Mouse (Mus musculus): ENCODE measurements at regions not wholly inside any gene's neighbourhood (a gene's known extent, or its start where the extent isn't known, plus 50 kb on each side); places are given as distances from the start of the nearest gene placed in this dataset.
"Not testable (repeated sequence)": the region's sequence is repeated elsewhere in the genome, so short reads cannot be mapped to it uniquely, and the experiment has no call there.

DNA sequence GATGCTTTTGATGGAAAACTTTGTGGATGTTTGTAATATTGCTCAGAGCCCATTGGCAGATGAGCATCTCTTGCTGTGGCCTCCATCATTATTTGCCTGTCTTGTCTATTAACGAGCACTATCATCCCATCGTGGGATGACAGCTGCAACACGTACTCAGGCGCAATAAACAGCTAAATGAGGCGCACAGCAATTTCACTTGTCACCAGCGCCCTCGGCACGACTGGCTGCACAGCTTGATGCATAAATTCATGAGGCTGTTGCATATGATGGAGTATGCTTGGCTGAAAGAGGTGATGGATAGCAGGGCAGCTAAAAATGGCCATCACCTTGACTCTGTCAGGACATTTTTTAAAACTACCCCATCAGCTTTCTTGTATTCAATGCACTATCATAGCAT is 853.1 kb upstream of the Pou3f2 start:
- H3K4me1 ChIP-seq = peaks cover 4% of the 10 kb centered on the region; the same call in 1 of the 2 replicates
- H3K4me3 ChIP-seq = no peak overlapping the region
- no peaks in the 10 kb centered on the region for H3K27me3 ChIP-seq (replicated peaks)
- no peaks in the 10 kb centered on the region for H3K36me3 ChIP-seq (replicated peaks)
- no peak overlapping the region for H3K9ac ChIP-seq
- 29% methylated on average over 8 of the region's 8 CpGs for WGBS
- peak; percentile 69; the same call in 1 of the 2 replicates for ATAC-seq (replicated peaks)
- H3K27ac ChIP-seq = no peak overlapping the region
- no peak overlapping the region for H3K4me2 ChIP-seq
- no peaks in the 10 kb centered on the region for H3K9me3 ChIP-seq

DNA sequence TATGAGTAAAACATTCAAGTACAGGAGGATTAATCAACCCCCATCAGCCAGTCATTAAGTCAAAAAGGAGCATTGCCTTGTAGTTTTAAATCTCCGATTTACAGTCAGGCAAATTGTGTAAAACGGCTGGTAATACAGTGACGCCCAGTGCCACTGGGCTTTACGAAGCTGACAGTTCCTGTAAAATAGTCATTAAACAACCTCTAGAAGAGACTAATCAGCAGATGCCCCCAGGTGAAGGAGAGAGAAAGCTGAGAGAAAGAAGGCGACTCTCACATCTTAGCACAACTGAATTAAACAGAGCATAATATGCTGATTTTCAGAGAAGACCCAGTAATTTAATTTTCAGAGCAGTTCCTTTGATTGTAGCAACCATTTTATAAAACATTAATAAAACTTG is 850.3 kb upstream of the Pou3f2 start:
- Histone ChIP-seq H3K9me3 (no peaks in the 10 kb centered on the region), H3K27ac (no peak overlapping the region), H3K4me1 (peaks cover 4% of the 10 kb centered on the region; the same call in 1 of the 2 replicates), H3K4me2 (no peak overlapping the region), H3K36me3 (replicated peaks) (no peaks in the 10 kb centered on the region), H3K4me3 (no peak overlapping the region), H3K27me3 (replicated peaks) (no peaks in the 10 kb centered on the region), H3K9ac (no peak overlapping the region)
- WGBS = 47% methylated on average over 5 of the region's 5 CpGs
- no peak; the same call in 1 of the 2 replicates for ATAC-seq (replicated peaks)

DNA sequence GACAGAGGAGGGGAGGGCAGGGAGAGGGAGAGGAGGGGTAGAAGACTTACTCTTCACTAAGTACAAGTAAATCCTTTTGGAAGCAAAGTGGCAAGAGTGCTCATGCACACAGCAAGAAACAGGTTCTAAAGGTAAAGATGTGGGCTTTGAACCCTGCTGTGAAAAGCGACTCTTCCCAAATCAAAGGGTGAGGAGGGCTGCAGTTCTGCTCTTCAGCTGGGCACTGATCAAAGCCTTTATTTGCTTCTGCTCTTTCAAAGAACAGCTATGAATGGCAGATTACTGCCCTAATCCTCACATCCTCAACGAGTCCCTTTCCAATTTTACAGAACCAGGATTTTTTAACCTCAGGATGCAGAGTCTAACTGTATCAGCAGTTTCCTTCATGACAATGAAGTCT is 812.5 kb upstream of the Pou3f2 start:
- Histone ChIP-seq H3K9ac (no peak overlapping the region), H3K36me3 (replicated peaks) (no peaks in the 10 kb centered on the region), H3K4me2 (no peak overlapping the region), H3K4me1 (no peaks in the 10 kb centered on the region), H3K27ac (no peak overlapping the region), H3K27me3 (replicated peaks) (no peaks in the 10 kb centered on the region), H3K4me3 (no peak overlapping the region), H3K9me3 (no peaks in the 10 kb centered on the region)
- ATAC-seq (replicated peaks) = peak; percentile 70
- WGBS = 3% methylated on average over 2 of the region's 2 CpGs

DNA sequence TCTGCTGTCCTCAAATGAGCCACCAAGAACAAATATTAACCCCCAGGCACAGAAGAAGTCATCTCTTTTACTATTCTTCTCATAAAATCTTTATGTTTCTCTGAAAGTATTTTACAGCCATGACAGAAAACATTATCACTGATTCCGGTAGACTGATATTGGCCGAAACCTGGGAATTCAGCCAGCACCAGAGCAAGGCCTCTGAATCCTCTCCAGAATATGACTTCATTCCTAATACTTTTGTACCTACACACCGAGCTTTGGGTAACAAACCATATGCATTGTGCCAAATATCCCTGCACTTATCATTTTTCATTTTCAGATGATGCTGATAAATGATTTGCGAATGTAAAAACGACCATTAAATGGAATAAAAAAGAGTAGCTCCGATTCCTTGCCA is 791.9 kb upstream of the Pou3f2 start:
- H3K27me3 ChIP-seq (replicated peaks) = no peaks in the 10 kb centered on the region
- WGBS = 60% methylated on average over 6 of the region's 6 CpGs
- no peaks in the 10 kb centered on the region for H3K36me3 ChIP-seq (replicated peaks)
- no peak overlapping the region for H3K9ac ChIP-seq
- no peak for ATAC-seq (replicated peaks)
- H3K4me3 ChIP-seq = no peak overlapping the region
- no peak overlapping the region for H3K4me2 ChIP-seq
- H3K27ac ChIP-seq = no peak overlapping the region
- H3K4me1 ChIP-seq = no peaks in the 10 kb centered on the region
- H3K9me3 ChIP-seq = no peaks in the 10 kb centered on the region

DNA sequence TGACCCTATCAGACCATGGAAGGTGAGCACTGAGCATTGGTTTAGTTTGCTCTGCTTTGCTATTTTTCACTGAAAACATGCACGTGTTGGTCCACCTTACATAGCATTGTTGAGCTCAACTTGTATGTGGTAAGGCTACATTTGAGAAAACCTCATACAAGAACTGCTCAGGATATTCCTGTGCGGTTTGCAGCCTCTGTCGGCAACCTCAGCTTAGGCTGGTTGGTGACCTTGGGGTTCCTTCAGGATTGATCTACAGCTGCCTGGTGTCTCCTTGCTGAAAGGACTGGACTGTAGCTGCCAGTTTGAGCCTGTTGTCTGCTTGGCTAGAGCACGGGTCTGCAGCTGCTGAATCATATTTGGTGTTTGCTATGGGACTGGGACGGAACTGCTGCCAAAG is 787.0 kb upstream of the Pou3f2 start:
- no peak overlapping the region for H3K4me2 ChIP-seq
- WGBS = 87% methylated on average over 5 of the region's 5 CpGs
- no peak overlapping the region for H3K9ac ChIP-seq
- no peaks in the 10 kb centered on the region for H3K4me1 ChIP-seq
- ATAC-seq (replicated peaks) = no peak
- no peak overlapping the region for H3K4me3 ChIP-seq
- no peak overlapping the region for H3K27ac ChIP-seq
- H3K36me3 ChIP-seq (replicated peaks) = no peaks in the 10 kb centered on the region
- no peaks in the 10 kb centered on the region for H3K9me3 ChIP-seq
- H3K27me3 ChIP-seq (replicated peaks) = no peaks in the 10 kb centered on the region

DNA sequence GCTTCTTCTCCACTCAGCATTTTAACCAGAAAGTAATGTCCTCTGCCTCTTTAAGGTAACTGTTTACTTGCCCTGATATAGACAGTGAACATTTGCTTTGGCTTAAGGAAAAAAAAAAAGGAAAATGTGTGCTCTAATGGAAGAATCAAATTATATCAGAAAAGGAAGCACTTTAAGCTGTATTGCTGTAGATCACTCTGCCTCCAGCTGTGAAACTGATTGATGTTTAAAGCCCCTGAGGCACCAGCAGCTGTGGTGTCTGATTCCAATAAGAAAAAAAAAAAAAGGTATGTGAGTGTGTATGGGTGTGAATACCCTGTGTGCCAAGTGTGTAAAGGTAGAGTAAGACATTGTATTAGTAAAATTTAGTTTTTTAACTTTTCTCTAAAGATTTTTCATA is 783.8 kb upstream of the Pou3f2 start:
- Histone ChIP-seq H3K27ac (no peak overlapping the region), H3K27me3 (replicated peaks) (no peaks in the 10 kb centered on the region), H3K9ac (no peak overlapping the region), H3K36me3 (replicated peaks) (no peaks in the 10 kb centered on the region), H3K9me3 (no peaks in the 10 kb centered on the region), H3K4me1 (no peaks in the 10 kb centered on the region), H3K4me3 (no peak overlapping the region), H3K4me2 (no peak overlapping the region)
- ATAC-seq (replicated peaks) = no peak

DNA sequence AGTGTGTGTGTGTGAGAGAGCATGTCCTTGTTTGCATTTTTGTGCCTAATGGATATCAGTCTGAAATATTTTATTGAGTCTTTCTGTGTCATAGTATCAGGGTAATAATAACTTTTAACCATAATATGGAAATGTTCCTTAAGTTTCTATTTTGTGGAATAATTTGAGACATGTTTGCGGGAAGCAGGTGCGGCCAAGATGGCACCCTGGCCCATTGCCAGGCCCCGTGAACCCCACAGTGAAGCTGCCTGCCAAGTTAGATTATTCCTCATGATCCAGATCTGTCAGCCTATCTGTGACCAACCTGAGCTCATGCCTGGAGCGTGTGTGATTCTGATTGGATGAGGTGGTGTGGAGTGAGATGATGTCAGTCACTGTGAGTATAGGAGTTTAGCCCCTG is 772.2 kb upstream of the Pou3f2 start:
- WGBS = 96% methylated on average over 4 of the region's 4 CpGs
- no peak overlapping the region for H3K4me2 ChIP-seq
- no peak overlapping the region for H3K9ac ChIP-seq
- H3K27ac ChIP-seq = no peak overlapping the region
- H3K4me3 ChIP-seq = no peak overlapping the region
- no peaks in the 10 kb centered on the region for H3K4me1 ChIP-seq
- no peaks in the 10 kb centered on the region for H3K27me3 ChIP-seq (replicated peaks)
- H3K9me3 ChIP-seq = peaks cover 5% of the 10 kb centered on the region; the same call in 1 of the 2 replicates
- H3K36me3 ChIP-seq (replicated peaks) = no peaks in the 10 kb centered on the region
- ATAC-seq (replicated peaks) = no peak

DNA sequence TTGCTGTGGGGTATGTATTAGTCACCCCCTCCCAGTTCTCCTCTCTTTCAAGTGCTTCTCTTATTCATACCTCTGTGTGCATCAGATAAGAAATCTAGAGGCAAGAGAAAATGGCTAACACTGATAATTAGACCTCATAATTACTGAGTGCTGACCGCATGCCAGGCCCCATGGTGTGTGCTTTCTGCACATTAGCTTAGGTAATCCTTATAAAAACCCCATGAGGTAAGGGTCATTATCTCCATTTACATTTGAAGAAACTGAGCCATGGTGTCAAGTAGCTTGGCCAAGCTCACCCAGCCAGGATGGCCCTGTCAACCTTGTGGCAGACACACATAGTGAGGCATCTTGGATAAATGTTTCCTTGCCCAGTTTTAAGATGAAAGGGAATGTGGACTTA is 746.8 kb upstream of the Pou3f2 start:
- H3K9me3 ChIP-seq = no peaks in the 10 kb centered on the region
- H3K9ac ChIP-seq = no peak overlapping the region
- H3K27me3 ChIP-seq (replicated peaks) = no peaks in the 10 kb centered on the region
- ATAC-seq (replicated peaks) = no peak
- H3K4me1 ChIP-seq = no peaks in the 10 kb centered on the region
- no peak overlapping the region for H3K4me3 ChIP-seq
- H3K4me2 ChIP-seq = no peak overlapping the region
- H3K36me3 ChIP-seq (replicated peaks) = no peaks in the 10 kb centered on the region
- H3K27ac ChIP-seq = no peak overlapping the region
- WGBS = 51% methylated on average over 1 of the region's 1 CpGs

DNA sequence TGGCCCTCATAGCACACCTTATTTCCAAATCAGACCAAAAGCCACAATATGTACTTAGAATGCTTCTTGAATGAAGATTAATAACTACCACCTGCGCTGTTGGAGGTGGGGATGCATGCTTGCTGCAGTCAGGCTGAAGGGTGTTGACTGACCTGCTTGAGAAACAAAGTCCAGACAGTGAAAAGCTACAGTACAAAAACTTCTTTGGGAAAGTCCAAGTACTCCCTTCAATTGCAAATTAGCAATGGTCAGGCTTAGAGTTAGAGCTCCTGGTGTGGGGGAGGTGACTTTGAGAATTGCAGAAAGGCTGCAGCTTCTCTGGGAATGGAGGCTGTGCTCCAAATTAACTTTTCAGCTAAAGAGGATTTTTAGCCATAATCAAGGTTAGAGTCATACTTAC is 706.6 kb upstream of the Pou3f2 start:
- H3K4me1 ChIP-seq; H3K36me3 ChIP-seq (replicated peaks); H3K4me2 ChIP-seq; ATAC-seq (replicated peaks); H3K9me3 ChIP-seq; H3K27me3 ChIP-seq (replicated peaks); H3K4me3 ChIP-seq; H3K9ac ChIP-seq; H3K27ac ChIP-seq: not testable (repeated sequence)
- WGBS = 91% methylated on average over 1 of the region's 1 CpGs

DNA sequence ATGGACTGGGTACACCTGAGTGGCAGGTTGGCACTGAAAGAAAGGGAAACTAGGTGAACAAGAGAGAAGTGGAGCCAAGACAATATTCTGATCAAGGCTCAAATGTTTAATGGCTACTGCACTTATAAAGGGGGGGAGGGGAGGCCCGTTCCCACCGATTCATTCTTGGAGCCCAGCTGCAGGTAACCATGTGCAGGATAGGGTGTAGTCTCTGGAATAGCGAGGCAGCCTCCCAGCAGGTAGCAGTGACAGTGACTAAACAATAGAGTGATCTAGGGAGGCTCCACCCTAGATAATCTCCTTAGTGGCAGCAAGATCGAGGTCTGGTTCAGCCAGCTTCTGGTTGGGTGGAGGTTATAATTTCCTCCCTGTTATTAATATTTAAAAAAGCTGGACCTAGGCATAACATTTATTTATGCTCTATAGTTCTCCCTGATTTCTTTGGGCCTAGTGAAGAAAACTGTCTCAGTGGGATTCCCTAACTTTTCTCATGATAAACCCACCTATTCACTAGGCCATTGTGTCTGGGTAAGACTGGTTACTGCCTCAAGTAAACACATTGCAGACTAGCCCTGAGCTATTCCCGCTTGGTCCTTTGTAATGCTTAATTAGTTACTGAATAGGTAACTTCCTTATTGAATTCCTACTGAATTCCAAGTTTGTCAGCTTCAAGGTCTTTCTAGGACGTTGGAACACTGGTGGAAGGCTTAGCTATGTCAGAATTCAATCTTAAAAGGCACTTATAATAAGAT is 705.4 kb upstream of the Pou3f2 start:
- ATAC-seq (replicated peaks) = no peak
- Histone ChIP-seq H3K27me3 (replicated peaks) (no peaks in the 10 kb centered on the region), H3K4me3 (no peak overlapping the region), H3K27ac (no peak overlapping the region), H3K9me3 (no peaks in the 10 kb centered on the region), H3K4me1 (no peaks in the 10 kb centered on the region), H3K36me3 (replicated peaks) (no peaks in the 10 kb centered on the region), H3K9ac (no peak overlapping the region), H3K4me2 (no peak overlapping the region)
- 62% methylated on average over 6 of the region's 6 CpGs for WGBS

DNA sequence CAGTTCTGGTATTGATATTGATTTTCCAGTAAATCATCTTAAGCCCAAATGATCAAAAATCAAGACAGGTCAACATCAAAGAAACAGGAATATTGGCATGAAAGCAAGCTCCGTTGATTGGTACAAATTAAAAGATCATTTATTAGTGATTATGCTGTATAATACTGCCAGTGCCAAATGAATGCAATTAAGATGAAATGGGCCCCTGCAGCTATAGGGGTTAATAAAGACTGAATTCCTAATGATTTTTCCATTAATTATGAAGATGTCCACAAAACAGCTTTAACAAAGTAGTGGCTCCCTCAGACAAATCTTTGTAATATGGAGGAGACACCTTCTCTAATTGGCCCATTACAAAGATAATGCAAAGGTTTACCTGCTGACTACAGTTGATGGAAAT is 685.6 kb upstream of the Pou3f2 start:
- H3K4me3 ChIP-seq = no peak overlapping the region
- H3K27me3 ChIP-seq (replicated peaks) = no peaks in the 10 kb centered on the region
- no peak overlapping the region for H3K4me2 ChIP-seq
- no peaks in the 10 kb centered on the region for H3K9me3 ChIP-seq
- H3K4me1 ChIP-seq = no peaks in the 10 kb centered on the region
- H3K36me3 ChIP-seq (replicated peaks) = no peaks in the 10 kb centered on the region
- no peak overlapping the region for H3K27ac ChIP-seq
- no peak for ATAC-seq (replicated peaks)
- H3K9ac ChIP-seq = no peak overlapping the region
- 55% methylated on average over 1 of the region's 1 CpGs for WGBS

DNA sequence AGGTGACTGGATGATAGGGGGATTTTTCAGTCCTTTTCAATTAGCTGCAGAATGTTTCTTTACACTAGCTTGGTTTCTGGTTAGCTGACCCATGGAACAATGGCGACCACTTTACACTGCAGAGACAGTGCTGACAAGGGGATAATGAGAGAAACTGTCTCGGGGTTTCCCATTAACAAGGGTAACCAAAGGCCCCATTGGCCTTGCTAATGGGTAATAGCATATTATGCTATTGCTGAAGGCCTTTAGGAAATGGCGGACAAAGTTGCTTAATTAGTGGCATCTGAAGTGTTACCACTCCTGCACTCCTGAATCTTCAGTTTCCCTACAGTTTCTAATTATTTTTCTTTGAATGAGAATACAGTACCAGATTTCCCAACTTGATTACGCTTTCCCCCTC is 685.2 kb upstream of the Pou3f2 start:
- Histone ChIP-seq H3K4me2 (no peak overlapping the region), H3K9me3 (no peaks in the 10 kb centered on the region), H3K36me3 (replicated peaks) (no peaks in the 10 kb centered on the region), H3K27me3 (replicated peaks) (no peaks in the 10 kb centered on the region), H3K9ac (no peak overlapping the region), H3K4me3 (no peak overlapping the region), H3K4me1 (no peaks in the 10 kb centered on the region), H3K27ac (no peak overlapping the region)
- WGBS = 42% methylated on average over 4 of the region's 4 CpGs
- peak; percentile 60; the same call in 1 of the 2 replicates for ATAC-seq (replicated peaks)

DNA sequence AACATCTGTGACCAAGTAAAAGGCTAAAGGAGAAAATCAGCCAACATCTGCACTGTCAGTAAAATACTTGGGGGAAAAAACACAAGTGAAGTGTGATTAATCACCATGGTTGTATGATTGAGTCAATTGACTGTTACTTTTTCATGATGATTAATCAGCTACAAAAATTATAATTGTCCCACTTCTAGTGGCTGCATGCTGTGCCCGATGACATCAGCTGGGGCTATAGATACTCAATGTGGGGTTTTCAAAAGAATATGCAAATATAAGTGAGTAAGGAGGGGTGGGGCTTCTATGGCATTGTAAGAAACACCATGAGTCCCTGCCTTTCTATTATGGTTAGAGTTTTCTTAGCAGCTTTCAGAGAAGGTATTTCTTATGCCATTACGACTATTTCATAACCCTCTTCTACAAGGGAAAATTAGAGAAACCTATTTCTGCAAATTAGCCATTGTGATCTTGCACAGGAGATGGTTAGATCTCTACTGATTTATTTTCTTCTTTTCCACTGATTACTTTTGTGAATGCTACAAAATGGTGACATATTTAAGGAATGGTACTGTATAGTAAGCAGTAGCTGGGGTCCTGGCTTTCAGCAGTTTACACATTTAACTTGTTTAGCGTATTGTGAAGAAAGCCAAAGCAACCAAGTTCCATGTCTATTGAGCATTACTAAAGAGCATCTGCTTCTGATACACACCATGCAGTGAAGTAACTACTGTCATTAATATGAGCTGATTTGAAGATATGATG is 660.1 kb upstream of the Pou3f2 start:
- H3K36me3 ChIP-seq (replicated peaks) = no peaks in the 10 kb centered on the region
- H3K4me2 ChIP-seq = no peak overlapping the region
- 68% methylated on average over 3 of the region's 3 CpGs for WGBS
- H3K9ac ChIP-seq = no peak overlapping the region
- no peaks in the 10 kb centered on the region for H3K27me3 ChIP-seq (replicated peaks)
- H3K9me3 ChIP-seq = no peaks in the 10 kb centered on the region
- H3K27ac ChIP-seq = no peak overlapping the region
- no peak overlapping the region for H3K4me3 ChIP-seq
- ATAC-seq (replicated peaks) = no peak
- H3K4me1 ChIP-seq = no peaks in the 10 kb centered on the region

All from midbrain, embryonic 15.5 days (tissue).